Mouse (Mus musculus) embryonic facial prominence, embryonic 12.5 days (tissue): ENCODE measurements around the gene Krtap4-7. TPM values are rescaled to one million over a fixed set of nuclear protein-coding genes. Genes with fewer than 3 reads are reported as not detected.

Experiments used
- polyA plus RNA-seq: library from polyadenylated mRNA; unstranded; fragments of >200 nt; fragmentation: Nextera tagmentation; extraction: Ambion mirVana; gene quantifications from 2 replicates; pipeline ENCODE4 v1.2.1, GENCODE M21; 2016

The Krtap4-7 gene
- polyA plus RNA-seq, 1 experiment from 2014 or later, result not detected

Other genes starting within 250 kb of the Krtap4-7 start
- not detected in 2 replicates for gene Krt12, start 221.8 kb downstream of the Krtap4-7 start, polyA plus RNA-seq
- gene Krt20, start 205.9 kb downstream of the Krtap4-7 start, polyA plus RNA-seq, result 0.40 and 0.42 TPM in 2 replicates
- 0.61 and 2.4 TPM in 2 replicates for gene Krt23, start 151.0 kb downstream of the Krtap4-7 start, polyA plus RNA-seq
- gene Krt39, start 122.8 kb downstream of the Krtap4-7 start, polyA plus RNA-seq, result not detected in 2 replicates
- not detected in 2 replicates for gene Krt40, start 100.9 kb downstream of the Krtap4-7 start, polyA plus RNA-seq
- not detected in 2 replicates for gene Krtap3-3, start 93.2 kb downstream of the Krtap4-7 start, polyA plus RNA-seq
- gene Krtap3-2, start 87.2 kb downstream of the Krtap4-7 start, polyA plus RNA-seq, result not detected in 2 replicates
- gene Gm11939, start 84.6 kb downstream of the Krtap4-7 start, polyA plus RNA-seq, result not detected in 2 replicates
- not detected in 2 replicates for gene Krtap3-1, start 77.5 kb downstream of the Krtap4-7 start, polyA plus RNA-seq
- not detected in 2 replicates for gene Krtap1-5, start 63.1 kb downstream of the Krtap4-7 start, polyA plus RNA-seq
- gene Krtap1-4, start 60.4 kb downstream of the Krtap4-7 start, polyA plus RNA-seq, result not detected in 2 replicates
- gene Krtap1-3, start 52.8 kb downstream of the Krtap4-7 start, polyA plus RNA-seq, result not detected in 2 replicates
- gene Krtap9-3, start 46.0 kb downstream of the Krtap4-7 start, polyA plus RNA-seq, result not detected in 2 replicates
- gene Gm11938, start 40.8 kb downstream of the Krtap4-7 start, polyA plus RNA-seq, result not detected in 2 replicates
- not detected in 2 replicates for gene Gm11937, start 33.9 kb downstream of the Krtap4-7 start, polyA plus RNA-seq
- not detected in 2 replicates for gene Krtap2-4, start 29.2 kb downstream of the Krtap4-7 start, polyA plus RNA-seq
- not detected in 2 replicates for gene Gm11562, start 23.7 kb downstream of the Krtap4-7 start, polyA plus RNA-seq
- gene Krtap4-1, start 15.9 kb downstream of the Krtap4-7 start, polyA plus RNA-seq, result not detected in 2 replicates
- gene Krtap4-2, start 9.0 kb downstream of the Krtap4-7 start, polyA plus RNA-seq, result not detected in 2 replicates
- not detected in 2 replicates for gene Gm11555, start 6.1 kb upstream of the Krtap4-7 start, polyA plus RNA-seq
- gene Gm11563, start 14.9 kb upstream of the Krtap4-7 start, polyA plus RNA-seq, result not detected in 2 replicates
- gene Krtap4-6, start 21.9 kb upstream of the Krtap4-7 start, polyA plus RNA-seq, result not detected in 2 replicates
- gene Gm14190, start 46.7 kb upstream of the Krtap4-7 start, polyA plus RNA-seq, result not detected in 2 replicates
- gene Gm14180, start 90.2 kb upstream of the Krtap4-7 start, polyA plus RNA-seq, result not detected in 2 replicates
- gene Gm11595, start 128.8 kb upstream of the Krtap4-7 start, polyA plus RNA-seq, result not detected in 2 replicates
- gene Krtap4-8, start 136.6 kb upstream of the Krtap4-7 start, polyA plus RNA-seq, result not detected in 2 replicates
- gene Krtap4-9, start 141.1 kb upstream of the Krtap4-7 start, polyA plus RNA-seq, result not detected in 2 replicates
- gene Gm11596, start 149.4 kb upstream of the Krtap4-7 start, polyA plus RNA-seq, result not detected in 2 replicates
- not detected in 2 replicates for gene Gm11569, start 154.8 kb upstream of the Krtap4-7 start, polyA plus RNA-seq
- gene Gm11554, start 160.4 kb upstream of the Krtap4-7 start, polyA plus RNA-seq, result not detected in 2 replicates
- not detected in 2 replicates for gene Krtap4-13, start 165.8 kb upstream of the Krtap4-7 start, polyA plus RNA-seq
- not detected in 2 replicates for gene Gm11564, start 171.6 kb upstream of the Krtap4-7 start, polyA plus RNA-seq
- not detected in 2 replicates for gene 2300003K06Rik, start 194.0 kb upstream of the Krtap4-7 start, polyA plus RNA-seq
- gene Krtap4-16, start 207.5 kb upstream of the Krtap4-7 start, polyA plus RNA-seq, result not detected in 2 replicates
- gene Gm11568, start 213.8 kb upstream of the Krtap4-7 start, polyA plus RNA-seq, result not detected in 2 replicates
- gene Gm11559, start 220.4 kb upstream of the Krtap4-7 start, polyA plus RNA-seq, result not detected in 2 replicates
- gene Krtap9-1, start 229.3 kb upstream of the Krtap4-7 start, polyA plus RNA-seq, result not detected in 2 replicates
- gene Gm11567, start 235.1 kb upstream of the Krtap4-7 start, polyA plus RNA-seq, result not detected in 2 replicates